Mouse (Mus musculus) 3134 (cell line): ENCODE measurements around the gene Yars.

Experiments
- DNase-seq: peaks from one replicate; pipeline ENCODE4 v3.0.0-alpha.2; 2011; ENCODE audit warnings: low spot score; ENCODE audit not compliant: insufficient read length; ENCODE audit errors: extremely low read depth

Gene Yars

DNA sequence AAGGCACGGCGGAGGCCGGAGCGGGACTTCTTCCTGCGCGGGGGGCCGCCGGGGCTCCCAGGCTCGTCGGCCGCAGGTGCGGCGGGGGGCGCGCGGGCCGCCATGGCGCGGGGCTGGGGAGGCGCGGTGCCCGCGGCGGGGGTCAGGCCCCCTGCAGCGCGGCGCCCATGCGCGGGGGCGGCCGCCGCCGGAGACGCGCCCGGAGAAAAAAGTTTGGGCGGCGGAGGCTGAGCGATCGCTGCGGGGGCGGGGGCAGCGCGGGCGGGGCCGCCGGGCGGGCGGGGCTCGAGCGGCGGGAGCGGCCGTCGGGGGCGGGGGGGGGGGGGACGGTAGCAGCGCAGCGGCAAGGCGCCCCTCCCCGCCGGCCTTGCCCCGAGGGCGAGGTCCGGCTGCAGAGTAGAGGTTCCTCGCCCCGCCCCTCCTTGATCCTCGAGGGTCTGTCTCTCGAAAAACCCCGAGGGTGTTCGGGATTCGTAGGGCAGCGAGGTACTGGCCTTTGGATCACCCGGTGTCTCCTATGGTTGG is 58.7 kb downstream of the Yars start:
- DNase-seq = no peak

DNA sequence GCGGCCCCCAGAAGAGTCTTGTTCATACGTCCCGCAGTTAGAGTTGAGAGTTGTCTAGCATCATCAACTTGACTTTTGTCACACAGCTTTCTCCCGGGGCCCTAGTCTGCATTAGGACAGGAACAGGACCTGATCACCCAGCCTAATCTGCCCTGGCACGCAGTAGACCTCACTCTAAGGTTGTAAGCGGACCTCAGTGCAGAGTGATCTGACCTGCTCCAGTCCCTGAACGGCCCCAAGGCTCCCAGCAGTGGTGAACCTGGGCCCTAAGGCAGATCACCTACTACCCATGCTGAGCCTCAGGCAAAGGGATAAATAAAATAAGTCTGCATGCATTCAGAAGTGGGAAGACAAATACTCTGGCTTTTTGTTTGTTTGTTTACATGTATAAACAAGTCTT is 59.7 kb downstream of the Yars start:
- no peak for DNase-seq

DNA sequence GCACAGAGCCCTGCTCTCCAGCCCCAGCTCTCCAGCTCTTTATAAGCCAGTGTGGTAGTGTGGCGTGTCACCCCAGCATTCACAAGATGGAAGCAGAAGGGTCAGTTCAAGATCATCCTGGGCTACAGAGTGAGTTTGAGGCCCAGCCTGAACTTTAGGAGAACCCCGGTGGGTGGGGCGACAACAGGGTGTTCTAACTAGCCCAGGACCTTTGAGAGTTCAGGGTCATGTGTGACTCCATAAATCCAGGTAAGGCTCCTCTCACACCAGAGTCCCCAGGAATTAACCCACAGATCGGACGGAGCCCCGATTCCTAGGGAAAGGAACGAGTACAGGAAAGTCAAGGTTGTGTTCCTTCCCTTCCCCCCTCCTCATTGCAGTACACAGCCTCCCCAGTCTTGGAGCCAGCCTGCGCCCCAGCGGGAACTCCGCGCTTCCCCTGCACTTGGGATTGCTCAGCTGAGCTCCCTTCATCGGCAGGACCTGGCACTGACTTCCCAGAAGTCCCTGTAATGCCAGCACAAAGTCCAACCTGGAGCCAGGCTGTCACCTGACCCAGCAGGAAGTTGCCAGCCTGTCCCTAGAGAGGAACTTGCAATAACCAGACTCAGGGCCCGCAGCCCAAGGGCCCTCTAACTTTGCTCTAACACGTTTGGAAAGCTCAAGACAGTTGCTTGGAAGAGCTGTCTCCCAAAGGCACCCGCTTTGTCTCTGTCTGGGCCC is 61.4 kb downstream of the Yars start:
- no peak for DNase-seq

DNA sequence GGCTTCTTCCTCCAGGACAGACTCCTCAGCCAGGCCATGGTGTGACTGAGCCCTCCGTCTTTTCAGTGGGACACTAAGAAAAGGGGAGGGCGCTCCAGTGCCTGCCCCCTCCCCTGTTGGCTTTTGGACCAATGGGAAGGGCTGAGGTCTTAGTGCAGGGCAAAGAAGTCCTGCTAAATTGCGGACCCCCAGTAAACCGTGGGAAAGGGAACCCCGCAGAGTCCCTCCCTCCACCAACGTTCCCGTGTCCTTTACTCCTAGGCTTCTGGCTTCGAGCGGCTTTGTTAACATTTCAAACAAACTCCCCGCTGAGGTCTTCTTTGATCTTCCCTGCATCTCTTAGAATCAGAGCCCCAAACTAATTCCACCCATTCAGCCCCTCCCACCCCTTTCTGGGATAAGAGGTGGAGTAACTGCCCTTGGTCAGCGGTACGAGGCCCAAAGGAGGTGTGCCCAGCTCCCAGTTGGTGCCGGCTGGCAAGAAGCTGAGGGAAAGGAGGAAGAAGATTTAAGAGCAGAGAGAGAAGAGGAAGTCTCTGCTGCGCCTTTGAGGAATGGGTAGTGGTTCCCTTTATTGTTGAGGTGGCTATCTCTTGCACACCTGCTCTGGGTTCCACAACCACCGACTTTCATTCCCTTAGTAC is 62.0 kb downstream of the Yars start:
- no peak for DNase-seq

DNA sequence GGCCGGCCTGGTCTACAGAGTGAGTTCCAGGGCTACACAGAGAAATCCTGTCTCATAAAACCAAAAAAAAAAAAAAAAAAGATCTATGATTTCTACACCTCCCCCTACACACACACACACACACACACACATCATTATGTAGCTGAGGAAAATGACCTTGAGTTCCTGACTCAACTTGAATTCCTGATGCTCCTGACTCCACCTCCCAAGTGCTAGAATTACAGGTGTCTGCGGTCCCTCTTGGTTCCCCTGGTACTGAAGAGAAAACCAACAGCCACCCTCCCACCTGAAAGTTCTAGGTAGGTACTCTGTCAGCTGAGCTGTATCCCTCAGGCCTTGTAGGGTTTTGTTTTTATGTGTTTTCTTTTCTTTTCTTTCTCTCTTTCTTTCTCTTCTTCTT is 62.9 kb downstream of the Yars start:
- DNase-seq = no peak

DNA sequence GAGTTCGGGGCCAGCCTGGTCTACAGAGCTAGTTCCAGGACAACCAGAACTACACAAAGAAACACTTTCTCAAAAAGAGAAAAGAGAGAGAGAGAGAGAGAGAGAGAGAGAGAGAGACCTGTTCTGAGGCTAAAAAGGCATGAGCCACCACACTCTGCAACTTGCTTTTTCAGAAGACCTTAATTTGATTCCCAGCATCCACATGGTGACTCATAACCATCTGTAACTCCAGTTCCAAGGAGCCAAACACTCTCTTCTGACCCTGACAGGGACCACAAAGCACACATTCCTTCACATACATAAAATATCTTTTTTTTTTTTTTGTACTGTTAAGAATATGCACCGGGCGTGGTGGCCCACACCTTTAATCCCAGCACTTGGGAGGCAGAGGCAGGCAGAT is 65.0 kb downstream of the Yars start:
- no peak for DNase-seq

DNA sequence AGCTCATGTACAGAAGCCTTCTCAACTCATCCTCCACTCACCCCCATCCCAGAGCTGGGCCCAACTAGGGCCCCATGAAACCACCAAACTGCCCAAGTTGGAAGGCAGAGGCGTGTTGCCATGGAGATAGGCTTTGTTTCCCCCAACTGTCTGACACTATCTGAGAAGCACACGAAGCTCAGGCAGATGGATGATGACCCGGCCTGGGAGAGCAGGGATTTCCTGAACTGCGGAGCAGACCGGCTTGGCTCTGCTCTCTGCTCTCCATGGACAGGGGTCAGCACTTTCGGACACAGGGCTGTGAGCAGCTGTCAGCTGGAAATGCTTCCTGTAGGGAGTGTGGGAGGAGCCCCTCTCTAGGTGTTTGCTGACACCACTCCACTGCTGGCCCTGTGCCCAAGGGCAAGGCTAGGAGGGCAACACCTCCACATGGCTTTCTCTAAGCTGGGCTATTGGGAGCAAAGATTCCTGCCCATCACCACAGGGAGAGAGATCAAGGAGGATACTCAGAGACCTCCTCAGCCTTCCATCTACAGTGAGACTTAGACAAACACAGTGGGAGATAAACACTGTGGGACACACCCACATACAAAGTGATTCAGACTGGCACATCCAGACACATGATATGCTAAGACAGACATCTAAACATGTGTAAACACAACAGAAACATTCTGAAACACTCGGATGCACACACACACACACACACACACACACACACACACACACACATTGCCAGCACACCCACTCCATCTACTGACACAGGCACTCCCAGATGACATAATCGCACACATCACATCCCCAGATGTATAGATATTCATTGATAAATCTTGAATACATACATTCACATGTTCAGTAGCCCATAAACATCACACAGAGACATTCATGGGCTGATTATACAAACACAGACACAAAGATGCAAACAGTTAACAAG is 67.2 kb downstream of the Yars start:
- DNase-seq = no peak

DNA sequence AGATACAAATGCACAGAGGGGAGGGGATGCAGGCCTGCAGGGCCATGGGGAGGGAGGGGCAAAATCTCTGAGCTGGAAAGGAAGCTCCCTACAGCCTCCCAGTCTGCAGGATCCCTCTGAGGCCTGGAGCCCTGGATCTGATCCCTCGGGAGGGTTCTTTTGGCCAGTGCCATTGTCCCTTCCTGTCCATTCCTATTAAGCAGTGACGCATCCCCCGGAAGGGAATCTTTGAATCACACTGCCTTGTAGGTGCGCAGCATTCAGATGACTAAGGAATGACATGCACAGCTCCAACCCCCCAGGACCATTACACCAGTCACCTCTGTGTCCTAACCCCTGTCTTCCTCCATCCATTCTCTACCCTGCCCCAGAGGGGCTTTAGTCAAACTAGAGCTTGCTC is 69.5 kb downstream of the Yars start:
- peak; percentile 78 for DNase-seq

DNA sequence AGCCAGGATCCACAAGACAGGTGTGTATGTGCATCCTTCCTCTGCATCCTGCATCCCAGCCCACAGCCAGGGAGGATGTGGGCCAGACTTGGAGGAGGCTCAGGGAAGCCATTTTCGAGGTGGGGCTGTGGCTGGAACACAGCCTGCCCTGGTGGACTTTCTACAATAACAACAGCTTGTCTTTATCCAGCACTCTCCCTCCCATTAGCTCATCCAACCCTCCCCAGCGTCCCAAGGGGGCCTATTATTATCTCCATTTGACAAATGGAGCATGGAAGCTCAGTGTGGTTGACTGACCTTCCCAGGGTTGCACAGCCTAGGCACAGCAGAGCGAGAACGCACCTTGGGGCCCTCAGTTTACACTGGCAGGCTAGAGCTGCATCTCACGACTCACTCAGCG is 71.1 kb downstream of the Yars start:
- no peak for DNase-seq

DNA sequence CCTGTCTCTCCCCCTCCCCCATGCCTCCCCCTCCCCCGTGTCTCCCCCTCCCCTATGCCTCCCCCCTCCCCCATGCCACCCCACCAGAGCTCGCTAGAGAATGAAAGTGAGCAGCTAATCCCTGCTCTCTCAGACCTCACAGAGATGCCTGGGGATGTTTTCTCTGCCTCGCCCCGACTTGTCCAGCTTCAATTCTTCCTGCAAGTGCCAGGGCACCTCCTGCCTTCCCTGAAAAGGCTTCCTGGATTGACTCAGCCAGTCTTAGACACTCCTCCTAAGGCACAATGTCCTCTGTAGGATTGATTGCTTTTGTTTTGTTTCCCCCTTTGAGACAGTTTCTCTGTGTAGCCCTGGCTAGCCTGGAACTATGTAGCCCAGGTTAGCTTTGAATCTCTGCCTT is 71.6 kb downstream of the Yars start, which contains the start of gene C77080:
Gene C77080 (minus strand): TSS at position 209 of the 400 bp plus-strand sequence.
- DNase-seq = no peak

DNA sequence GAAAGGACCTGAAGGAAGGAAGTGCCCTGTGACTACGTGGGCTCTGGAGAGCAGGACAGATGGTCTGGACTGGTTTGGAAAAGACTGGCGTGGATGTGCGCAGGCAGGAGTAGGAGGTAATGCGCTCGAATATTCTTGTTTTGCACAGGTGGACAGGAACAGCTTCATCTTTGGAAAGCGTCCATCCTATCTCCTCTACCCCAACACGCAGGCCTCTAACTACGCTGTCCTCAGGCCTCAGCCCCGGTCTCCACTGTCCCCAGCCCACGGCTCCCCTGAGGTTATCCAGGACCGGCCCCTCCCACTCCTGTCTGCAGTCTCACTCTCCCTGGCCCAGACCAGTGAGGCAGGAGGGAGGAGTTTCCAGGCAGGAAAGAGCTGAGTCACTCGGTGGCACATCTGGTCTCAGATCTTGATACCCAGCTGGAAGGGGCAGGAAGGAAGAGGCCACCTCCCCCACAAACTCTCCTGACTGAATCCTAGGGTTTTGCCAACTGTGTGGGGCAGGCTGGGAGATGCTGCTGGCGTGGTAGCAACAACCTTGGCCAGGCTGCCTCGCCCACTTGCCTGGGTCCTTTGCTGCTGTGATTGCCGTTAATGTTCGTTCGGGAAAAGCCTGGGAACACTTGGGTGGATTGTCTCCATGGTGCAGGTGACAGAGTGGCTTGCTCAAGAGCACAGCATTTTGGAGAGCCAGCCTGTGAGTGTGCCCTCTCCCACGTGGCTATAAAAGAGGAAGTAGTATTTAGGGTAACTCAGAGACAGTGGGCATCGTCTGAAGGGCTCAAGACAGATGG is 73.9 kb downstream of the Yars start:
- DNase-seq = peak; percentile 91

DNA sequence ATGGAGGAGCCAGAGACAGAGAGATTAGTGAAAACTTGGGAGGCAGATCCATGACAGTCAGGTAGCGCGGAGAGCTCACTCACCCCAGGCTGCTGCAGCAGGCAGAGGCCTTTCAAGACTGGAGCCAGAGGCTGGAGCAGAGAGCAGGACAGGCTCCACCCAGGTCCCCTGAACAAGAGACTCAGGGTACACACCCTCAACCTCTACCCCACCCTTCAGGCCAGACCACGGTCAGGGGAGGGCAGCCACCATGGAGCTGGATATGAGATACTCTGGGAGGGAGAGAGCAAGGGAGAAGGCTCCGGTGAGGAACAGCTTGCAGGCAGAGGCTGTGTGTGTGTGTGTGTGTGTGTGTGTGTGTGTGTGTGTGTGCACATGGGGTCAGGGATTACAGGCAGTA is 76.6 kb downstream of the Yars start:
- no peak for DNase-seq

DNA sequence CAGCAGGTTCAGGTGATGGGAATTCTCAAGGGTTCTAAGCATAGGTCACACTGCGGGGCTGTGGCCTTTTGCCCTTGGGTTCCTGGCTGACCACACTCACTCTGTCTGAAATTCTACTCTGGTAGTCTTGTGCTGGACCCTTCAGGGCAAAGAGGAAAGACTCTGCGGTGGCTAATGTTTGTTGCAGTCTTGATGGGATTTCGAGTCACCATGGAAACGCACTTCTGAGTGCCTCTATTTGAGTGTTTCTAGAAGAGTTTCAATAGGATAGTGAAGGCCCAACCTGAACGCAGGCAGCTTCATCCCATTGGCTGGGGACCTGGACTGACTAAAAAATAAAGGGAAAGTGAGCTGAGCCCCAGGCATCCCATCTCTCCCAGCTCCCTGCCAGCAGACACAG is 77.3 kb downstream of the Yars start:
- DNase-seq = no peak

DNA sequence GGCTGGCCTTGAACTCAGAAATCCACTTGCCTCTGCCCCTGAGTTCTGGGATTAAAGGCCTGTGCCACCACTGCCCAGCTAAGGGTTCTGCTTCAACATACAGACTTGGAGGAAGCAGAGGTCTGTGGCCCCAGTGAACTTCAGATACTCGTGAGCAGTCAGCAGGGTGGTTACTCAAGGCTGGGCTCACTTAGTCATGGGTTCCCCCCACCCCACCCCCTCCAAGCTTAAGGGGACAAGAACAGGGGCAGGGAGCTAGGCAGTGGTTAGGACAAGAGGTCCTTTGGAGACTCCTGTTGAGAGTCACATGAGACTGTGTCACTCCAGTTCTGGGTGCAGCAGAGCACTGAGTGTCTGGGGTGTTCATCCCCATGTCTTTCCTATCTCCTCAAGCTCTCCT is 79.1 kb downstream of the Yars start:
- no peak for DNase-seq
